Mouse (Mus musculus): ENCODE results near the gene Sctr. TPM values are rescaled to one million over a fixed set of nuclear protein-coding genes. Genes with fewer than 3 reads are reported as not detected.

The Sctr gene
- polyA plus RNA-seq, 1 experiment: 1.9 TPM

GRCm38 (mm10) chr1:120013111-120013510 lies 6.4 kb downstream of the Sctr start:
- Histone ChIP-seq H3K4me3 (no peak overlapping the region), H3K4me2 (ENCODE audit: low read depth) (no peak overlapping the region), H3K36me3 (ENCODE audit: control insufficient read depth, insufficient read depth) (no peaks in the 10 kb centered on the region), H3K27me3 (ENCODE audit: control insufficient read depth, insufficient read depth, insufficient read length) (peaks cover 10% of the 10 kb centered on the region), H3ac (ENCODE audit: control insufficient read depth, insufficient read length) (no peak overlapping the region), H3K79me2 (ENCODE audit: control insufficient read depth, insufficient read depth) (no peaks in the 10 kb centered on the region)
- no peak for TF ChIP-seq USF1 (IDR thresholded peaks at IDR 0.05; ENCODE audit: low read depth)
- no peak for TF ChIP-seq MYOD1 (IDR thresholded peaks at IDR 0.05; ENCODE audit: control insufficient read depth in 1 of 3, insufficient read length in 2 of 3, low read depth in 2 of 3)
- no peak for TF ChIP-seq POLR2A (IDR thresholded peaks at IDR 0.05; ENCODE audit: insufficient read length, low read depth)

DNA sequence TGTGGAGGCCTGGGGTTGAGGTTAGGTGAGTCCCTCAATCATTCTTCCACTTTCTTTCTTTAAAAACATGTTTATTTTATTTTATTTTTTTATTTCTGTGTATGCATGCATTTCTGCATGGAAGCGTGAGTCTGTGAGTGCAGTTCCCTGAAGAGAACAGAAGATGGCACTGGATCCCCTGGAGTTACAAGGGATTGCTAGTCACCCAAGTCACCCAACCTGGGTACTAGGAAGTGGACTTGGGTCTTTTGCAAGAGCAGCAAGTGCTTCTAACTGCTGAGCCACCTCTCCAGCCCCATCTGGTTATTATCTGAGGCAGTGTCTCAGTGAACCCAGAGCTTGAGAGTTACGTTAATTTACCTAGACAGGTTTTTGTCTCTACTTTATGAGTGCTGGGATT lies 9.5 kb downstream of the Sctr start:
- peaks cover 8% of the 10 kb centered on the region for H3K27me3 ChIP-seq (ENCODE audit: control insufficient read depth, insufficient read depth, insufficient read length)
- no peaks in the 10 kb centered on the region for H3K36me3 ChIP-seq (ENCODE audit: control insufficient read depth, insufficient read depth)
- no peak overlapping the region for H3K4me3 ChIP-seq
- no peaks in the 10 kb centered on the region for H3K79me2 ChIP-seq (ENCODE audit: control insufficient read depth, insufficient read depth)
- TF ChIP-seq TCF3 (IDR thresholded peaks at IDR 0.05; ENCODE audit: insufficient read length, low read depth) (no peak), USF1 (IDR thresholded peaks at IDR 0.05; ENCODE audit: low read depth) (no peak)
- H3ac ChIP-seq (ENCODE audit: control insufficient read depth, insufficient read length): no peak overlapping the region
- no peak overlapping the region for H3K4me2 ChIP-seq (ENCODE audit: low read depth)

DNA sequence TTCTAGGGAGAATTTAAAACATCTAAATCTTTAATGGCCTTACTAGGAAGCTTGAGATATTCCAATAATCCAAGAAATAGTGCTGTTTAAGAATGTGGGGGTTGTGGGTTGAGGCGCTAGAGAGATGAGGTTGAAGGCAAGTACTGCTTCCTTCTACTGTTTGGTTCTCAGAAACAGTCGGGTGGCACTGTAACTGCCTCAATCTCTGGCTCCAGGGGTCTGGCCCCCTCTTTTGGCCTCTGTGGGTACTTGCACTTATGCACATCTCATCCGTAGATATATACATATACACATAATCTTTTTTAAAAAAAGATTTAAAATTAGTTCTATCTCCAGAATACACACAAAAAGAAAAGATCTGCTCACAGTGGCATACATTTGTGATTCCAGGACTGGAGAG lies 12.2 kb downstream of the Sctr start:
- H3K4me3 ChIP-seq: no peak overlapping the region
- TF ChIP-seq MAX (IDR thresholded peaks at IDR 0.05; ENCODE audit: low read depth) (no peak), TCF12 (IDR thresholded peaks at IDR 0.05; ENCODE audit: insufficient read depth, poor library complexity, severe bottlenecking) (no peak), MYOG (IDR thresholded peaks at IDR 0.05; ENCODE audit: control insufficient read depth in 1 of 3, insufficient read depth in 1 of 3, insufficient read length in 2 of 3, low read depth in 2 of 3) (no peak), REST (IDR thresholded peaks at IDR 0.05; ENCODE audit: insufficient read depth, insufficient read length) (no peak), POLR2AphosphoS2 (IDR thresholded peaks at IDR 0.05; ENCODE audit: insufficient read length, low read depth) (no peak), SRF (IDR thresholded peaks at IDR 0.05; ENCODE audit: control insufficient read depth, insufficient read length, low read depth) (no peak), USF1 (IDR thresholded peaks at IDR 0.05; ENCODE audit: low read depth) (no peak), CEBPB (IDR thresholded peaks at IDR 0.05; ENCODE audit: insufficient read depth, poor library complexity, severe bottlenecking) (no peak), TCF3 (IDR thresholded peaks at IDR 0.05; ENCODE audit: insufficient read length, low read depth) (no peak), POLR2A (IDR thresholded peaks at IDR 0.05; ENCODE audit: insufficient read length, low read depth) (no peak), MYOD1 (IDR thresholded peaks at IDR 0.05; ENCODE audit: control insufficient read depth in 1 of 3, insufficient read length in 2 of 3, low read depth in 2 of 3) (no peak), E2F4 (IDR thresholded peaks at IDR 0.05; ENCODE audit: insufficient read depth) (no peak)
- no peaks in the 10 kb centered on the region for H3K36me3 ChIP-seq (ENCODE audit: control insufficient read depth, insufficient read depth)
- H3K79me2 ChIP-seq (ENCODE audit: control insufficient read depth, insufficient read depth): no peaks in the 10 kb centered on the region
- H3K27me3 ChIP-seq (ENCODE audit: control insufficient read depth, insufficient read depth, insufficient read length): peaks cover 8% of the 10 kb centered on the region
- H3ac ChIP-seq (ENCODE audit: control insufficient read depth, insufficient read length): no peak overlapping the region
- no peak overlapping the region for H3K4me2 ChIP-seq (ENCODE audit: low read depth)

DNA sequence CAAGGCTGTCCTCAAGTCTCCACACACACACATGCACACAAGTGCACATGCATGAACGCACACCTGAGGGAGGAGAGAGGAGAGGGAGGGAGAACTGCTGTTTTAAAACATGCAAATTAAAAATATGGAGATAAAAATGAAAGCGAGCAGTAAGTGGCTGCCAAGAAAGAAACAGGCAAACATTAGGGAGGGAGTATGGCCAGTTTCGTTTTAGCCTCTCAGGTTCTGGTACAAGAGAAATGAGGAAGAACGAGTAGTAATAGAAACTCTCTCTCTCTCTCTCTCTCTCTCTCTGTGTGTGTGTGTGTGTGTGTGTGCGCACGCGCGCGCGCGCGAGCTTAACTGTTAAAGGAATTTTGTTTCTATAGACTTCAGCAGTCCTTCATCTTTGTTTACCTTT lies 12.7 kb downstream of the Sctr start:
- H3K79me2 ChIP-seq (ENCODE audit: control insufficient read depth, insufficient read depth): no peaks in the 10 kb centered on the region
- no peak overlapping the region for H3ac ChIP-seq (ENCODE audit: control insufficient read depth, insufficient read length)
- H3K4me2 ChIP-seq (ENCODE audit: low read depth): no peak overlapping the region
- peaks cover 8% of the 10 kb centered on the region for H3K27me3 ChIP-seq (ENCODE audit: control insufficient read depth, insufficient read depth, insufficient read length)
- no peaks in the 10 kb centered on the region for H3K36me3 ChIP-seq (ENCODE audit: control insufficient read depth, insufficient read depth)
- no peak overlapping the region for H3K4me3 ChIP-seq
- TF ChIP-seq SRF (IDR thresholded peaks at IDR 0.05; ENCODE audit: control insufficient read depth, insufficient read length, low read depth) (no peak), USF1 (IDR thresholded peaks at IDR 0.05; ENCODE audit: low read depth) (no peak), E2F4 (IDR thresholded peaks at IDR 0.05; ENCODE audit: insufficient read depth) (no peak), CEBPB (IDR thresholded peaks at IDR 0.05; ENCODE audit: insufficient read depth, poor library complexity, severe bottlenecking) (no peak), TCF12 (IDR thresholded peaks at IDR 0.05; ENCODE audit: insufficient read depth, poor library complexity, severe bottlenecking) (no peak), POLR2A (IDR thresholded peaks at IDR 0.05; ENCODE audit: insufficient read length, low read depth) (no peak), POLR2AphosphoS2 (IDR thresholded peaks at IDR 0.05; ENCODE audit: insufficient read length, low read depth) (no peak), MYOD1 (IDR thresholded peaks at IDR 0.05; ENCODE audit: control insufficient read depth in 1 of 3, insufficient read length in 2 of 3, low read depth in 2 of 3) (no peak), MYOG (IDR thresholded peaks at IDR 0.05; ENCODE audit: control insufficient read depth in 1 of 3, insufficient read depth in 1 of 3, insufficient read length in 2 of 3, low read depth in 2 of 3) (no peak), MAX (IDR thresholded peaks at IDR 0.05; ENCODE audit: low read depth) (no peak)

GRCm38 (mm10) chr1:120020322-120020897 lies 13.7 kb downstream of the Sctr start:
- Histone ChIP-seq H3K79me2 (ENCODE audit: control insufficient read depth, insufficient read depth) (no peaks in the 10 kb centered on the region), H3K27me3 (ENCODE audit: control insufficient read depth, insufficient read depth, insufficient read length) (peaks cover 2% of the 10 kb centered on the region), H3ac (ENCODE audit: control insufficient read depth, insufficient read length) (no peak overlapping the region), H3K4me2 (ENCODE audit: low read depth) (no peak overlapping the region), H3K4me3 (no peak overlapping the region), H3K36me3 (ENCODE audit: control insufficient read depth, insufficient read depth) (no peaks in the 10 kb centered on the region)
- TF ChIP-seq TCF12 (IDR thresholded peaks at IDR 0.05; ENCODE audit: insufficient read depth, poor library complexity, severe bottlenecking) (no peak), MYOD1 (IDR thresholded peaks at IDR 0.05; ENCODE audit: control insufficient read depth in 1 of 3, insufficient read length in 2 of 3, low read depth in 2 of 3) (no peak), REST (IDR thresholded peaks at IDR 0.05; ENCODE audit: insufficient read depth, insufficient read length) (no peak), CEBPB (IDR thresholded peaks at IDR 0.05; ENCODE audit: insufficient read depth, poor library complexity, severe bottlenecking) (no peak)

Data from myocyte (in vitro differentiated cells).